Mouse (Mus musculus): ENCODE data around the gene Pde2a. TPM values are rescaled to one million over a fixed set of nuclear protein-coding genes. Genes with fewer than 3 reads are reported as not detected.

Pde2a gene
- total and polyA plus RNA-seq, 3 experiments, result 0.08 to 0.40 TPM; not detected in 1

GRCm38 (mm10) chr7:101427736-101428135 is 6.2 kb downstream of the Pde2a start:
- Histone ChIP-seq H3K4me3 (replicated peaks in 1 of 3; ENCODE audit: low read depth in 2 of 3, low read length in 2 of 3, poor library complexity in 1 of 3) (no peak overlapping the region), H3K27ac (ENCODE audit: insufficient read depth, low read depth) (no peak overlapping the region), H3K9ac (ENCODE audit: insufficient read depth, low read depth) (no peak overlapping the region), H3K9me3 (replicated peaks; ENCODE audit: low read length) (no peaks in the 10 kb centered on the region), H3K4me1 (ENCODE audit: control insufficient read depth in 1 of 2, insufficient read depth in 2 of 2) (peaks cover 5 to 6% of the 10 kb centered on the region in 2 experiments), H3K4me2 (ENCODE audit: insufficient read depth, low read depth, poor library complexity, severe bottlenecking) (no peak overlapping the region), H3K36me3 (replicated peaks in 1 of 2; ENCODE audit: control insufficient read depth in 1 of 2, insufficient read depth in 1 of 2, low read length in 1 of 2) (no peaks in the 10 kb centered on the region), H3K79me2 (replicated peaks; ENCODE audit: control insufficient read depth, extremely low read depth, insufficient read depth, poor library complexity, severe bottlenecking) (no peaks in the 10 kb centered on the region), H3K27me3 (replicated peaks) (peaks cover 71% of the 10 kb centered on the region)
- dilution Hi-C loops (cut with MboI; ENCODE audit: extremely low pct_ligation_motif_present, extremely low pct_unique_long_range_greater_than_20kb, low sequenced_read_pairs) (no loop called here), in situ Hi-C loops (cut with MboI; ENCODE audit: low pct_ligation_motif_present, low pct_unique_long_range_greater_than_20kb, low sequenced_read_pairs) (no loop called here)
- peak; percentile 34 for DNase-seq (ENCODE audit: extremely low read depth)
- TF ChIP-seq ZMIZ1 (IDR thresholded peaks at IDR 0.05; ENCODE audit: low read depth, low read length) (no peak), RCOR1 (conservative IDR thresholded peaks at IDR 0.05; ENCODE audit: low read depth, low read length) (no peak), TBP (conservative IDR thresholded peaks at IDR 0.05; ENCODE audit: low read depth, low read length) (no peak), CTCF (conservative IDR thresholded peaks at IDR 0.05 in 1 of 2, IDR thresholded peaks at IDR 0.05 in 1 of 2; ENCODE audit: low read depth in 2 of 2, low read length in 2 of 2) (peak; percentile 78 to 93), NRF1 (IDR thresholded peaks at IDR 0.05; ENCODE audit: low read depth, low read length) (no peak), ETS1 (conservative IDR thresholded peaks at IDR 0.05; ENCODE audit: low read depth, low read length) (no peak), NELFE (IDR thresholded peaks at IDR 0.05; ENCODE audit: low read depth, low read length) (peak; percentile 19; the same call in 1 of the 2 replicates), MEF2A (IDR thresholded peaks at IDR 0.05; ENCODE audit: borderline replicate concordance, low read depth, low read length) (no peak), CHD2 (IDR thresholded peaks at IDR 0.05; ENCODE audit: low read length) (no peak), MYC (IDR thresholded peaks at IDR 0.05; ENCODE audit: low read depth, low read length) (no peak), CHD1 (IDR thresholded peaks at IDR 0.05; ENCODE audit: low read depth, low read length) (no peak), EP300 (IDR thresholded peaks at IDR 0.05; ENCODE audit: low read length) (no peak), MAZ (IDR thresholded peaks at IDR 0.05; ENCODE audit: low read depth, low read length) (no peak), JUN (IDR thresholded peaks at IDR 0.05; ENCODE audit: insufficient read depth, low read depth, low read length) (no peak), MAX (IDR thresholded peaks at IDR 0.05; ENCODE audit: low read length) (no peak), E2F4 (IDR thresholded peaks at IDR 0.05; ENCODE audit: insufficient replicate concordance, low read depth, low read length) (no peak), POLR2A (IDR thresholded peaks at IDR 0.05; ENCODE audit: low read depth, low read length) (no peak), ZNF384 (IDR thresholded peaks at IDR 0.05; ENCODE audit: low read depth, low read length) (no peak), SMC3 (IDR thresholded peaks at IDR 0.05; ENCODE audit: low read depth, low read length) (peak; percentile 70), JUND (conservative IDR thresholded peaks at IDR 0.05; ENCODE audit: low read depth, low read length) (no peak), RAD21 (IDR thresholded peaks at IDR 0.05; ENCODE audit: low read depth, low read length) (peak; percentile 51), POLR2AphosphoS2 (IDR thresholded peaks at IDR 0.05; ENCODE audit: low read depth, low read length) (no peak), SIN3A (IDR thresholded peaks at IDR 0.05; ENCODE audit: low read length) (no peak), TCF12 (IDR thresholded peaks at IDR 0.05; ENCODE audit: low read depth, low read length) (no peak), KAT2A (IDR thresholded peaks at IDR 0.05; ENCODE audit: insufficient replicate concordance, low read length) (no peak), BHLHE40 (IDR thresholded peaks at IDR 0.05; ENCODE audit: low read depth, low read length) (no peak), UBTF (IDR thresholded peaks at IDR 0.05; ENCODE audit: low read depth, low read length) (no peak), IRF4 (IDR thresholded peaks at IDR 0.05; ENCODE audit: low read depth, low read length) (no peak), ZC3H11A (IDR thresholded peaks at IDR 0.05; ENCODE audit: low read depth, low read length) (no peak), USF1 (IDR thresholded peaks at IDR 0.05; ENCODE audit: low read depth, low read length) (no peak)

Measured in CH12.LX (cell line).